Mouse (Mus musculus) spleen, adult 2 months (tissue): Measurements from ENCODE around the gene Nos1ap.

ENCODE experiments used
- CTCF ChIP-seq: fragments of 200-500 bp; IDR thresholded peaks from 2 replicates; pipeline ENCODE4 v1.5.1; 2011; ENCODE audit warnings: mild to moderate bottlenecking, inconsistent platforms; ENCODE audit not compliant: insufficient read depth, insufficient read length, insufficient replicate concordance; ENCODE audit errors: extremely low read depth
- POLR2A ChIP-seq: fragments of 200-500 bp; IDR thresholded peaks from 2 replicates; pipeline ENCODE4 v1.6.1; 2011; ENCODE audit warnings: low read depth, low read length, inconsistent platforms

DNA sequence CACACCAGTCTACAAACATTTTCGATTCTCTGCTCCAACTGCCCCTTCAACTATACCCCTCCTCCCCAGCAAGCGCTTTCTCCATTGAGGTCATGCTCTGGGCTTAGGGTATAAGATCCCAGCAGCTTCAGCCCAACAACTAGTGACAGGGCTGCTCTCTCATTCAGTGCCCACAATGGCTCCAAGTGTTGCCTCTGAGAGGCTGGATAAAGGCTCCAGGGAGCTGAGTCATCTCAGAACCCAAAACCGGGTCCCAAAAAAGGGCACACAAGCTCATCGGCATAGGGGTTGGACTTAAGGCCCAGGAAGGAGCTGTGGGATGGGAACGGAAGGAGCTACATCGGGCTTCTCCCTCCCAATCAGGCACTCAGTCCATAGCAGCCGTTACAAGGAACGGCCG is 288.0 kb downstream of the Nos1ap start:
- TF ChIP-seq POLR2A = no peak
- TF ChIP-seq CTCF = no peak
